Mouse (Mus musculus): ENCODE measurements around the gene Col4a4. TPM values are rescaled to one million over a fixed set of nuclear protein-coding genes. Genes with fewer than 3 reads are reported as not detected.
A peak's percentile ranks its signal among the peaks of the same experiment; 100 is the strongest.

The Col4a4 gene
- polyA plus RNA-seq, 1 experiment = 26.5 TPM

DNA sequence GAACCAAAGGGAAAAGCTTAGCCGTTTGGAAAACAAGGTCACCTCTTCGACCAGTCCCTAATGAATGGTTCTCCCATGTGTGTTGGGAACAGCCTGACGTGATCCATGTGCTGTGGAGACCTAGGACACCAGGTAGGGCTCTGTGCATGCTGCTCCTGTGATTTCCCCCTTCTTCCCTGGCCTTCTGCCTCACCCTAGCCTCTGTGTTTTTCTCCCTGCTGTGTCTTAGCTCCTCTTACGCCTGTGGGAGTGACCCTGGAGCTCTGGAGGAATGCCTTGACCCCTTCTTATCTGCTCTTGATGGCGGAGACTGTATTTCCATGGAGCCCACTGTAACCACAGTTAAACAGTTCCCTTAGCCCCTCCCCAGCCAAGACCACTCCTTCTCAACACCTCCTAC, 31.8 kb downstream of the Col4a4 start:
- TF ChIP-seq CTCF (IDR thresholded peaks at IDR 0.05; ENCODE audit: insufficient read depth, low read length) = no peak
- Histone ChIP-seq H3K4me3 (replicated peaks; ENCODE audit: extremely low read depth, low read depth, low read length) (no peak overlapping the region), H3K4me1 (ENCODE audit: control insufficient read depth, insufficient read depth, low read length) (no peaks in the 10 kb centered on the region)
- 54% methylated on average over 5 of the region's 5 CpGs for WGBS
- no peak for DNase-seq

DNA sequence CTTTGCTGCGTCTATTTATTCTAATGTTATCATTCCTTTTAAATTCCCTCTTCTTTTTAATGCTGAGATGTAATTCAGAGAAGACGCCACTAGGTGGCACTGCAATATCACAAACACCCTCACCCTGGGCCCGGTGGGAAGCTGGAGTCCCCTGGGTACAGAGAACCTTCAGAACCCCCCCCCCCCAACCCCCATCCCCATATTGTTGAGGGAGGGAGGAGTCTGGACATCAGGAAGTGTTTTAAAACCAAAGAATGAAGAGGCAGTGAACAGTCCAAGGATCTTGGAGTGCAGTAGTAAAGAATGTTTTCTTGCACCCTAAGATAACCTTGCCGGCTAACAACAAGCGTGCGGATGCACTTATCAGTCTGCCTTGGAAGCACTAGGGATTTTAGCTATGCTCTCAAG, 32.2 kb downstream of the Col4a4 start:
- H3K4me3 ChIP-seq (replicated peaks; ENCODE audit: extremely low read depth, low read depth, low read length) = no peak overlapping the region
- no peaks in the 10 kb centered on the region for H3K4me1 ChIP-seq (ENCODE audit: control insufficient read depth, insufficient read depth, low read length)
- WGBS = 19% methylated on average over 6 of the region's 6 CpGs
- TF ChIP-seq CTCF (IDR thresholded peaks at IDR 0.05; ENCODE audit: insufficient read depth, low read length) = peak; percentile 72
- TF ChIP-seq POLR2A (IDR thresholded peaks at IDR 0.05; ENCODE audit: borderline replicate concordance, extremely low read depth, low read depth, low read length) = no peak
- DNase-seq = no peak

- 82% methylated on average over 8 of the region's 8 CpGs for WGBS
- no peak for TF ChIP-seq POLR2A (IDR thresholded peaks at IDR 0.05; ENCODE audit: borderline replicate concordance, extremely low read depth, low read depth, low read length)
- no peak for TF ChIP-seq CTCF (IDR thresholded peaks at IDR 0.05; ENCODE audit: insufficient read depth, low read length)
- no peak for DNase-seq
- no peaks in the 10 kb centered on the region for H3K4me1 ChIP-seq (ENCODE audit: control insufficient read depth, insufficient read depth, low read length)
- H3K4me3 ChIP-seq (replicated peaks; ENCODE audit: extremely low read depth, low read depth, low read length) = no peak overlapping the region
Measured at GRCm38 (mm10) chr1:82545199-82545960, 41.3 kb downstream of the Col4a4 start.

DNA sequence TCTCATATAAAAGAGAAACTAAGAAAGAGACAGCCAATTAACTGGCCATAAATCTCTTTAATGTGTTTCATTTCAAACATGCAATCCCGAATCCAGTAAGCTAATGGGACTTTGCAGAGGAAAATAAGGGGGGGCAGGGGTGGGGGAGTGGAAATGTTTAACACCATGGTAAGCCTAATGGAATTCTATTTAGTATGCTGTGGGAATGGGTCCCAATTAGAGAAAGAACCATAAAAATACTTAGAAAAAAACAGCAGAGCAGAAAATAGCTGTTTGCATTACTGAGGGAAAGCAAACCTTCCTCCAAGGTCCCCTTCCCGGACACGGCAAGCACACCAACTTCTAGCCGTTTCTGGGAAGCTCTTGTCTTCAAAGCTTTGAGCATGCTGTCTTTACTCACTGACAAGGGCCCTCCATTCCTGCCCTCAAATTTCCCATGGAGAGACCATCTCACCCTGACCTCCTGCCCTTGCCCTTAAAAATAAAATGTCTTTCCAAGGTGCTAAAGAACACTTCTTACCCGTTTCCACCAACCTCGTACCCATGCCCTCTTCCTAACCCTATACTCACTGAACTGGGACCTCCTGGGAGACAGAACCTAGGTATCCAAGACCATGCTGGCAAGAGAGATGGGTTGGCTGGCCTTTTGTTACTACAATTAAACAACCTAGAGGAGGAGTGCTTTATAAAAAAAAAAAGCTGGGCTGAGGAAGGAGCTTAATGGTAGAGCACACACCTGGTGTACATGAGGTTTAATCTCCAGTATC, 42.0 kb downstream of the Col4a4 start:
- no peaks in the 10 kb centered on the region for H3K4me1 ChIP-seq (ENCODE audit: control insufficient read depth, insufficient read depth, low read length)
- DNase-seq = no peak
- no peak for TF ChIP-seq CTCF (IDR thresholded peaks at IDR 0.05; ENCODE audit: insufficient read depth, low read length)
- TF ChIP-seq POLR2A (IDR thresholded peaks at IDR 0.05; ENCODE audit: borderline replicate concordance, extremely low read depth, low read depth, low read length) = no peak
- no peak overlapping the region for H3K4me3 ChIP-seq (replicated peaks; ENCODE audit: extremely low read depth, low read depth, low read length)
- WGBS = 55% methylated on average over 6 of the region's 6 CpGs

DNA sequence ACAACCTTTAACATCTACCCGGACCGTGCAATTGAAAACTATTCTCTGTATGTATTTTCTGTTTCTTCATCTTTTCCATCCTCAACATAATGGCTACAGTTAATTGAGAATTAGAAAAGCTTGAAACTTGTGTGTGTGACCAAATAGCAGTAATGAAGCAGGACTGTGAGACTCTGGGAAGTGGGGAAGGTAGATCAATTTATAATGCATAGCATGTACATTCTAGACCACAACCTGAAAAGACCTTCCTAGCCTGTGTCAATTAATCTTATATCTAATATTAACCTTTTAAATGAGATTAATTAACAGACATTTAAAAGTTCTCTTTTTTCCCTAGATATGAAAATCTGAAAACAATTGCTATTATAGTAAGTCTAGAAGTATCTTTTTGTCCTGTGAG, 42.7 kb downstream of the Col4a4 start:
- no peaks in the 10 kb centered on the region for H3K4me1 ChIP-seq (ENCODE audit: control insufficient read depth, insufficient read depth, low read length)
- DNase-seq = no peak
- no peak overlapping the region for H3K4me3 ChIP-seq (replicated peaks; ENCODE audit: extremely low read depth, low read depth, low read length)
- TF ChIP-seq CTCF (IDR thresholded peaks at IDR 0.05; ENCODE audit: insufficient read depth, low read length) (no peak), POLR2A (IDR thresholded peaks at IDR 0.05; ENCODE audit: borderline replicate concordance, extremely low read depth, low read depth, low read length) (no peak)
- WGBS = 90% methylated on average over 2 of the region's 2 CpGs

GRCm38 (mm10) chr1:82540056-82540455, 46.6 kb downstream of the Col4a4 start:
- WGBS = 32% methylated on average over 5 of the region's 5 CpGs
- DNase-seq = no peak
- no peak for TF ChIP-seq CTCF (IDR thresholded peaks at IDR 0.05; ENCODE audit: insufficient read depth, low read length)
- TF ChIP-seq POLR2A (IDR thresholded peaks at IDR 0.05; ENCODE audit: borderline replicate concordance, extremely low read depth, low read depth, low read length) = no peak
- no peak overlapping the region for H3K4me3 ChIP-seq (replicated peaks; ENCODE audit: extremely low read depth, low read depth, low read length)
- no peaks in the 10 kb centered on the region for H3K4me1 ChIP-seq (ENCODE audit: control insufficient read depth, insufficient read depth, low read length)

DNA sequence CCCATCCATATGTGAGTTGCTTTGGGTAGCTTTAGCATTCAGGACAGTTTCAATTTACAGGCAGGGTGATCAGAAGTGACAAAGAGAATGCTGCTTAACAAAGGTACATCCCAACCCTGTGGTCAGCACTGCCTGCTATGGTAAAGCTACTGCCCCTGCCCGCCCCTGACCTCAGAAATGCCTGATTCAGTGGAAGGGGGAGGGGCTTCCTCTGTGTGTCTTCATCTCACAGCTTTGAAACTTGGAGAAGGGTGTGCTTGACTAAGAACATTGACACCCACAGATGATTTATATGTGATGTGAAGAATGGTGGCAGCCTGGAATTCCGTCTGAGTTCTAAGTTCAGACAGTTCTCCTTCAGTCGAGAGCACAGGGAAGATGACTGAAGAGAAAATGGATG, 48.8 kb downstream of the Col4a4 start:
- H3K4me1 ChIP-seq (ENCODE audit: control insufficient read depth, insufficient read depth, low read length) = no peaks in the 10 kb centered on the region
- WGBS = 69% methylated on average over 3 of the region's 3 CpGs
- no peak overlapping the region for H3K4me3 ChIP-seq (replicated peaks; ENCODE audit: extremely low read depth, low read depth, low read length)
- DNase-seq = no peak
- TF ChIP-seq POLR2A (IDR thresholded peaks at IDR 0.05; ENCODE audit: borderline replicate concordance, extremely low read depth, low read depth, low read length) = no peak
- TF ChIP-seq CTCF (IDR thresholded peaks at IDR 0.05; ENCODE audit: insufficient read depth, low read length) = no peak

DNA sequence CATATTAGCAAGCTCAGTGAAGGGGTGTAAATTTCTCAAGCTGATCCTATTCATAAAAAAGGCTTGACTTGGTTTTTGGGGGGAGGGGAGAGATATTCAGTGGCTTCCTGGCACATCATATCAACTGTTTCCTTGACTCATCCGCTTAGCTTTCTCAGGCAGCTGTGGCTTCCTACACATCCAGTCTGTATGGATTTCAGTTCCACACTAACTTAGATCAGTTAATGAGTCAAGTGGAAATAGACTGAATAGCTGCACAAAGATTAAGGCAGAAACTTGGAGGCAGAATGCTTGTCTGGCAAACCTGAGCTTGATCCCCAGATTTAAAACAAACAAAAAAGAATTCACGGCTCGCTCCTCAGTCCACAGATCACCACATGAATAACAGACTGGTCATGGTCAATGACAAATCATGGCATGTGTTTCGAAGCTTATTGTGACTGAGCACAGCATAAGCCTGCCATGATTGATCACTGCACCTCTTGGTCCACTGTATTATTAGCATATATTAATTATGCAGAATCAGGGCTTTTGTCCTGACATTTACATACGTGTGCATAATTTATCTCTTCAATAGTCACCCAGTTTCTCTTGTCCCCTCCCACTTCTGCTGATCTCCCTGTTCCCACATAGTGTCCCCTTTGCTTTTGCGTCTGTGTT, 50.0 kb downstream of the Col4a4 start:
- 57% methylated on average over 6 of the region's 6 CpGs for WGBS

GRCm38 (mm10) chr1:82527931-82528330, 58.7 kb downstream of the Col4a4 start:
- TF ChIP-seq CTCF (IDR thresholded peaks at IDR 0.05; ENCODE audit: insufficient read depth, low read length) = no peak
- TF ChIP-seq POLR2A (IDR thresholded peaks at IDR 0.05; ENCODE audit: borderline replicate concordance, extremely low read depth, low read depth, low read length) = no peak
- DNase-seq = no peak
- no peaks in the 10 kb centered on the region for H3K4me1 ChIP-seq (ENCODE audit: control insufficient read depth, insufficient read depth, low read length)
- no peak overlapping the region for H3K4me3 ChIP-seq (replicated peaks; ENCODE audit: extremely low read depth, low read depth, low read length)
- 69% methylated on average over 4 of the region's 4 CpGs for WGBS

More for the DNA sequence above, 50.0 kb downstream of the Col4a4 start:
- Histone ChIP-seq H3K4me3 (replicated peaks; ENCODE audit: extremely low read depth, low read depth, low read length) (no peak overlapping the region), H3K4me1 (ENCODE audit: control insufficient read depth, insufficient read depth, low read length) (no peaks in the 10 kb centered on the region)
- DNase-seq = no peak
- TF ChIP-seq POLR2A (IDR thresholded peaks at IDR 0.05; ENCODE audit: borderline replicate concordance, extremely low read depth, low read depth, low read length) (no peak), CTCF (IDR thresholded peaks at IDR 0.05; ENCODE audit: insufficient read depth, low read length) (no peak)
